Mouse (Mus musculus) brain, adult 2 months (tissue): Measurements from ENCODE around the gene Slco2b1.
A peak's percentile ranks its signal among the peaks of the same experiment; 100 is the strongest.

Experiments used
- DNase-seq: peaks from one replicate; pipeline ENCODE4 v3.0.0; 2011; ENCODE audit warnings: low read depth, low spot score

The Slco2b1 gene

DNA sequence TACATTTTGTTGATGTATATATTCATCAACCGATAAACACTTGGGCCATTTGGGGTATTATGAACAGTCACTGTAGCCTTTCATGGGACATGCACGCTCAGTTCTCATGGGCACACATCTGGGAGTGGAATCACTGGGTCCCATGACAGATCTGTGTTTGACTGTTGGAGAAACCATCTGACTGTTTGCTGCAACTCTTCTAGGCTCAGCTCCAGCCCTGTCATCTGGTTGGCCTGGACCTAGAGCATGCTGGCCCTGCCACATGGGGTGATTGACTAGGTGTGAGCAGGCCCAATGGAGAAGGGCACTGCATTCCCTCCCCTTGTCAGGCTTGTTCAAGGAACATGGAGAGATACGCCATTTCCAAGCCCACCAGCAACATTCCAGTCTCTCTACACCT lies 17.2 kb downstream of the Slco2b1 start:
- no peak for DNase-seq

DNA sequence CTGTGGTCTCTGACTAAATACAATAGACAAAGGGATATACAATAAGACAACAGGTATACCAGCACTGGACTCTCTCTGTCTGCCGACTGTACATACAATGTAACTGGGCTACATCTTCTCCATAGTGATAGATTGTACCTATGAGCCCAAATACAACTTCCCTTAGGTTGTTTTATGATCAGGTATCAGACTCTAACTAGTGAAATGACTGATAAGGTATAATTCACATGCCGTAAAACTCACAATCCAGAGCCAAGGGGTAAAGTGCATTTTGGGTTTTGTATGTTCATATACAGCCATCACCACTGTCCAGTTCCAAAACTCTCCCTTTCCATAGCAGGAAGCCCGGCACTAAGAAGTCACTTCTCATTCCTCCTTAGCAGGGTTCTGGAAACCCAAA lies 17.8 kb downstream of the Slco2b1 start:
- DNase-seq, result no peak

DNA sequence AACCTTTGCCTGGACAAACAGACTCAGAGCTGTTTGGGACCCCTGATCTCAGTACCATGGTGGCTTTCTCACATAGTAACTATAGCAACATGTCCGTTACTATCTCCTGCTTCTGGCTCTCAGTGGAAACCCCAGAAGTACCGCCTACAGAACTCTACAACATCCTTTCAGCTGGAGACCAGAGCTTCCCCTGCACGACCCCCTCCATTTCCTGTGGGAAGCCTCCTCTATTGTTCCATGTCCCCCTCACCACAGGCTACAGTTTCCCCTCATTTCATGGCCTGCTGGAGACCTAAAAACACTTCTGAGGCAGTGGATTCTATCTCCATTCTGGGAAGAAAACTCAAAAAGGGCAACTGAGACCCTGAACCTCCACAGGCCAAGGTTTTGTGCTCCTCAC lies 18.7 kb downstream of the Slco2b1 start:
- no peak for DNase-seq

DNA sequence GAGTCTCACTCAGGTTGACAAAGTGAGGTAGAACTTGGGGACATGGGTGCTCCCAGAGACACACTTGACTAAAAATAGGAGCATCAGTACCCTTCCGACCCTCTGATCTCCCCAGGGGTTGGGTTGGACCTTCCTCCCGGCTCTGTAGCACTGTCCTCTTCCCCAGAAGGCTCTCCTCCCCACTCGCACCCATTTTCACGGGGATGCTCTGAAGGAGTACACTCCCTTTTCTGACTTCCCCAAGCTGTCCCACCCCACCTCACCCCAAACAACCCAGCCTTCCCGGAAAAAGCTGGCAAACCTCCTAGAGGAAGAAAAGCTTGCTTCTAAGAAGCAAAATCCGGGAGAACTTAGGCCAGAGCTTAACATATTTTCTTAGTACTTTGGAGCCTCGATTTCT lies 20.3 kb downstream of the Slco2b1 start:
- no peak for DNase-seq

- DNase-seq, result peak; percentile 69
Observed at GRCm38 (mm10) chr7:99684086-99684485, 27.1 kb downstream of the Slco2b1 start.

- DNase-seq, result no peak
Observed at GRCm38 (mm10) chr7:99680771-99681170, 30.4 kb downstream of the Slco2b1 start.

DNA sequence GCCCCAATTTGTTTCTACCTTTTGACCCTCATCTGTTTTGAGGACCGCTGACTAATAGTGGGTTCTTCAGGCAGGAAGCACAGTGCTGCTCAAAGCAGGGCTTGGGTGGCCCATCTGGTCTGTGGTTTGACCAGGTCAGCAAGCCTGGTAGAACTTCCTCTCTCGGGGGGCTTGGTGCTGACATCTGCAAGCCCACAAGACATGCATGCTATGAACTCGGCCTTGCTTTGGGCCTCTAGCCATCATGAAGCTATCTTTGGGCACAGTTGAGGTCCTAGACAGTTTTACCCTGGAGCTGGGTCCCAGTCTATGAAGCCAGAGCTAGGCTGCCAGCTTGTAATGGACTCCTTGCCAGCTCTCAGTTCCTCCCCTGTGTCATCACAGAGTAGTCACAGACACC lies 36.2 kb downstream of the Slco2b1 start:
- peak; percentile 67 for DNase-seq

- peak; percentile 42 for DNase-seq
Observed at GRCm38 (mm10) chr7:99674209-99674608, 36.9 kb downstream of the Slco2b1 start.

DNA sequence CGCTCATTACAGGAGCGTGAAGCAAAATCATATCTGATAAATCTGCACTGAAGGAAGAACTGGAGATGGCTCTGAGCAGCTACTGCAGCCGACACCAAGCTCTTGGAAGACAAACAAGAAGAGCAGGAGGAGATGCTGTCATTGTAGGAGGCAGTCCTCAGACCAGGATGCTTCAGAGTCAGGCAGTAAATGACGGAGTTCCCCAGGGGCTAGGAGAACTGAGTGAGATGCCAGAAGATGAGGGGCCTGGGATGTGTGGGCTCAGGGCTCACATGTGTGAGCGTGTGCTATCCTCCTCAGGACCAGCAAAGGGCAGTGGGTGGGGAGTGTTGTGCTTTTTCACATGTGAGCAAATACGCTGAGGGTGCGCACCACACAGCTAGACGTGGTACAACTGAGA lies 38.0 kb downstream of the Slco2b1 start:
- DNase-seq, result no peak

DNA sequence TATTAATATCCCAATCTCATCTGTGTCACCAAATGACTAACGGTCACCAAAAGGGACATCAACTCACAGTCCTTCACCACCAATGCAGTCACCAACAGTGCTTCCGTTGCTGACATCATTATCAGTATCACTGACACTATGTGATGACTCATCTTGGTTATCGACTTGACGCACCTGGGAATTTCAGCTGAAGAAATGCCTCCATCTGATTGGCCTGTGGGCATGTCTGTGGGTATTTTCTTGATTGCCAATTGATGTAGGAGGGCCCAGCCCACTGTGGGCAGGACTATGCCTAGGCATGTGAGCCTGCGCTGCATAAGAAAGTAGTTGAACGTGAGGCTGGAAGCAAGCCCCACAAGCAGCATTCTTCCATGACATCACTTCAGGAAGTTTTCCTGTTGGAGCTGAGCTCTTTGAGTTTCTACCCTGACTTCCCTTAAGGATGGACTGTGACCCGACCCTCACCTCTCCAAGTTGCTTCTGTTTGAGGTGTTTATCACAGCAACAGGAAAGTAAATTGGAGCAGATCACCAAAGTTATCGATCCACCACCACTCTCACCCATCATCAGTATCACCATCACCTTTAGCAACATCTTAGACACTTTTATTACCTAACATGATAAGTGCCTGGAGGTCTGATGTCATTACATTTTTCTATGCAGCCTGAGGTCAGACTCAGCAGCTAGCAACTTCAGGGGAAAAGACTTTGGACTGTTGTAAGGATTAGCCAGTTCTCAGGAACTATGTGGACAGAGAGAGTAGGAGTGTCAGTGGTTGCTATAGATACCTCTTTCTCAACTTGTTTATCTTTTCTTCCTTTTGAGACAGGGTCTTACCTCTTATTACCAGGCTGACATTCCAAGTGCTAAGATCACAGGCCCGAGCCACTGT lies 39.4 kb downstream of the Slco2b1 start:
- no peak for DNase-seq

GRCm38 (mm10) chr7:99670915-99671314 lies 40.2 kb downstream of the Slco2b1 start:
- no peak for DNase-seq

GRCm38 (mm10) chr7:99668802-99669201 lies 42.3 kb downstream of the Slco2b1 start:
- DNase-seq, result peak; percentile 79

- no peak for DNase-seq
Observed at GRCm38 (mm10) chr7:99667096-99667495, 44.0 kb downstream of the Slco2b1 start.

- DNase-seq, result no peak
Observed at GRCm38 (mm10) chr7:99665731-99666452, 45.2 kb downstream of the Slco2b1 start.

GRCm38 (mm10) chr7:99664571-99665485 lies 46.3 kb downstream of the Slco2b1 start:
- peak; percentile 94 for DNase-seq

DNA sequence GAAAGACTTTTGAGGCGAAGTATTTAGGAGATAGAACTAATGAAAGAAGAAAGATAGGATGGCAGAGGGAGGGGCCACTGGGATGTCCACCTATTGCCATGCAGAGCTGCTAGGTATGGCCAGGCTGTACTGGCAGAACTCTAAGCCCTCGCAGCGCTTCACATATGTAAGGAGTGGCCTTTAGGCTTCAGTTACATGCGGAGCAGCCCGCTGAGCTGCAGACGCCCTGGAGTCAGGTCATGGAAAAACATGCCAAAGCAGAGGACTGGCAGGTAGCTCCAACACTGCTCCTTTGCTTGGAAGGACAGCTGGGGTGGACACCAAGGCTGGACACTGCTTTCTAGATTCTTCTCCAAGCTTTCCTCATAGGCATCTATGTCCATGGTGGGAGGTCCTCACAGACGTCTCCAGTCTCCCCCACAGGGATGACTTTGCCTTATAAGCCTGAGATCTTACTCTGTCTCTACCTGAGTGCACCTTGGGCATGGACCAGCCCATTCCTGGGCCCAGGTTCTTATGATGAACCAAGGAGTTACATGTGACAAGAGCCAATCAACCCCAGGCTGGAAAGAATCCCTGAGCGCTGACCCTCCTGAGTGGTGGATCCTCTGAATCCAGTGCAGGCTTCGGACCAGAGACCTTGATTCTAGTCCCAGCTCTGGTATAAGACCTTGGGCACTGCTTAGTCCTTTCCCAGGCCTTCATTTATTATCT lies 47.5 kb downstream of the Slco2b1 start:
- DNase-seq, result no peak

DNA sequence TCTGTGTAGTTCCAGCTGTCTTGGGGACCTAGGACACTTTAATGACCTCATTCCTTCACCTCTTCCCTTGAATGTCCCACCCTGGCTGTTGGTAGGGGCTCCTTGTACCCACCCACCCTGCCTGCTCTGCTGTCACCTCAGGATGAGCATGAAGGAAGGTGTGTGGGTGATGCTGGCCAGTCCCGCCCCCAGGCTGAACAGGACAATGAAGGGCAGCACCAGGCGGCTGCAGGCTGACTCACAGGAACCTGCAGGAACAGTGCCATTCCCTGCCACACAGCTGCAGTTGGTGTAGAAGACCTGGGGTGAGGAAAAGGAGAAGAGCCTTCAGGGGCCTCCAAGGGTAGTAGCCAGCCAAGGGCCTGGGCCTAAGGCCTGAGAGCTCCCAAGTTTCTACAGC lies 48.8 kb downstream of the Slco2b1 start:
- no peak for DNase-seq

DNA sequence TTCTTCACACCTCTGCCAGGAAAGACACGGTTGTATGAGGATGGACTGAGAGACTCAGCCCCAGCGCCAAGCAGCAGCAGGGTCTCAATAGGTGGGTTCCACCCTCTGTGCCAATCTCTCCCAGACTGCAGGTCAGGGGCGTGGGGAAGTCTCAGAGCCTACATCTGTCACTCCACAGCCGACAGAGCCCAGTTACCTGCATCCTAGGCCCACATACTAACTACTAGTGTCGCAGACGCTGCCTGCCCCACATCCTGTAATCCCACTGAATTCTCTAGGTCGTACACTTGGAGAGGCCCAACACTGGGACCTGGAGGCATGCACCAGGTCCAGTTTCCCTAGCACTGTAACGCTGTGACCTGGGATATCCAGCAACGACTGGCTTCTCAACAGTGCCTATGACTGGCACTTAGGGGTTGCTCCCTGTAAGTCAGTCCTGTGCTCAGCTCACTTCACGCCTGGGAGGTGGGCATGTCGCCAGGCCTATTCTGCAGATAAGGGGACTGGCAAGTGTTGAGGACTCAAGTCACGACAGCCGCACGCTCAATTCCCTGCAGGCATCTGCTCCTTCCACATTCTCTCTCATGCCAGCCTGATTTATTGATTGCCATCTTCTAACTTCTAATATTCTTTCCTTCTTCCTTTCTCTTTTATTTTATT lies 49.4 kb downstream of the Slco2b1 start:
- no peak for DNase-seq

DNA sequence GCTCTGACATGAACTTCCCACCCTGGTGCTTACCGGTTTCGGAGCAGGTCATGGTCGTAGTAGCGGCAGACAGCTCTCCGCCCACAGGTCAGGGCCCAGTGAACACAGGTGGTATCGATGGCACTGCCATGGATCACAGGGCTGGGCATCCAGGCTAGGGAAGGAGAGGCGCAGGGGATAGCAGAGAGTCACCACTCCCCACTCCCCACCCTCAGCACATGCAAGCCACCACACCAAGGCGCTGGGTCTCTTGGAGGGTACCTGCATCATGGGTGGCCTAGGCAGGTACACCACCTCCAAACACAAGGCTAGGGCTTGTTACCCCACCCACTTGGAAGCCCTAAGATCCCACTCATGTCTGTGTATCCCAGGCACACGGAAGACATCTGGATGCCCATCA lies 50.1 kb downstream of the Slco2b1 start:
- DNase-seq, result no peak

DNA sequence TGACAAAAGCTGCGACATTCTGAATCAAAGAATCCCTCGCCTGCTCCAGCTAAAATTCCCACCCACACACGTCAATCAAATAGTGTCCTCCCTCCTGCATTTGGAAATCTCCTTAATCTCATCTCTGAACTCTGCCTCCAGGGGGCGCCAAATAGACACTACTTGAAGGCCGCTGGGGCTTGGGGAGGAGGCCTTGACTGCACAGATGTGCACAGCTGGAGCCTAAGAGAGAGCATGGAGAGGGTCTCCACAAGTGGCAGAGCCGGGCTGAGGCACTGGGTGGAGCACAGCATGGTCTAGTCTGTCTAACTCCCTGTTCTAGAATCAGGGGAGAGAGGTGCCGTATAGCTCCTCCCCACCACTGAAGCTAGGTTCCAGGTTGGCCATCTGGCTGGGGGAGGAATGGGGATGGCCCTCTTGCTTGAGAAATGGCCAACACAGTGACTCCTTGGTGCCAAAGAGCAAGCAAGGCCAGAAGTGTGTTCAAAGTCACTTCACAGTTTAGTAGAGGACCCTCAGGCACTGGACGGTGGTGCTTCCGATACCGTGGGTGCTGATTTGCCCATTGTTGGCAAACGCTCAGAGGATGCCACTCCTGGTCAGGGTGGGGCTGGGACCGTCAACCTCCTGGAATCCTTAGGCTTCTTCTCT lies 51.6 kb downstream of the Slco2b1 start:
- DNase-seq, result peak; percentile 80
